Mouse (Mus musculus): ENCODE data around the gene Cbx3. TPM values are rescaled to one million over a fixed set of nuclear protein-coding genes. Genes with fewer than 3 reads are reported as not detected.
A peak's percentile ranks its signal among the peaks of the same experiment; 100 is the strongest.

Cbx3 gene
- polyA plus RNA-seq, 1 experiment from 2014 or later: 747 TPM

- Histone ChIP-seq H3K4me3 (no peak overlapping the region), H3K36me3 (replicated peaks) (peaks cover 49% of the 10 kb centered on the region), H3K27ac (replicated peaks) (no peak overlapping the region), H3K9me3 (no peaks in the 10 kb centered on the region), H3K4me1 (peaks cover 10% of the 10 kb centered on the region; the same call in 1 of the 2 replicates), H3K27me3 (replicated peaks; ENCODE audit: low read depth, poor library complexity, severe bottlenecking) (no peaks in the 10 kb centered on the region)
- 88% methylated on average over 3 of the region's 3 CpGs for WGBS
- DNase-seq (ENCODE audit: low spot score): no peak
Observed at GRCm38 (mm10) chr6:51457283-51457682, 12.9 kb upstream of the Cbx3 start.

- DNase-seq (ENCODE audit: low spot score): no peak
- Histone ChIP-seq H3K4me1 (peaks cover 8% of the 10 kb centered on the region; the same call in 1 of the 2 replicates), H3K4me3 (no peak overlapping the region), H3K9me3 (no peaks in the 10 kb centered on the region), H3K36me3 (replicated peaks) (peaks cover 55% of the 10 kb centered on the region), H3K27ac (replicated peaks) (no peak overlapping the region), H3K27me3 (replicated peaks; ENCODE audit: low read depth, poor library complexity, severe bottlenecking) (no peaks in the 10 kb centered on the region)
- WGBS: 86% methylated on average over 8 of the region's 8 CpGs
Observed at GRCm38 (mm10) chr6:51457770-51458387, 12.3 kb upstream of the Cbx3 start.

GRCm38 (mm10) chr6:51458925-51459312, 11.2 kb upstream of the Cbx3 start:
- DNase-seq (ENCODE audit: low spot score): no peak
- H3K27ac ChIP-seq (replicated peaks): no peak overlapping the region
- no peak overlapping the region for H3K4me3 ChIP-seq
- peaks cover 65% of the 10 kb centered on the region for H3K36me3 ChIP-seq (replicated peaks)
- H3K4me1 ChIP-seq: no peaks in the 10 kb centered on the region
- H3K27me3 ChIP-seq (replicated peaks; ENCODE audit: low read depth, poor library complexity, severe bottlenecking): no peaks in the 10 kb centered on the region
- no peaks in the 10 kb centered on the region for H3K9me3 ChIP-seq
- WGBS: 43% methylated on average over 2 of the region's 2 CpGs

GRCm38 (mm10) chr6:51459313-51460020, 10.7 kb upstream of the Cbx3 start:
- no peak for DNase-seq (ENCODE audit: low spot score)
- Histone ChIP-seq H3K36me3 (replicated peaks) (peaks cover 71% of the 10 kb centered on the region), H3K4me3 (no peak overlapping the region), H3K4me1 (no peaks in the 10 kb centered on the region), H3K9me3 (no peaks in the 10 kb centered on the region), H3K27ac (replicated peaks) (no peak overlapping the region), H3K27me3 (replicated peaks; ENCODE audit: low read depth, poor library complexity, severe bottlenecking) (no peaks in the 10 kb centered on the region)
- 43% methylated on average over 5 of the region's 5 CpGs for WGBS

GRCm38 (mm10) chr6:51460021-51460360, 10.2 kb upstream of the Cbx3 start:
- Histone ChIP-seq H3K4me1 (no peaks in the 10 kb centered on the region), H3K9me3 (no peaks in the 10 kb centered on the region), H3K27ac (replicated peaks) (no peak overlapping the region), H3K36me3 (replicated peaks) (peaks cover 76% of the 10 kb centered on the region), H3K4me3 (no peak overlapping the region), H3K27me3 (replicated peaks; ENCODE audit: low read depth, poor library complexity, severe bottlenecking) (no peaks in the 10 kb centered on the region)
- 77% methylated on average over 4 of the region's 4 CpGs for WGBS
- no peak for DNase-seq (ENCODE audit: low spot score)

- H3K36me3 ChIP-seq (replicated peaks): peaks cover 80% of the 10 kb centered on the region
- 81% methylated on average over 3 of the region's 3 CpGs for WGBS
- peaks cover under 1% of the 10 kb centered on the region for H3K4me1 ChIP-seq
- H3K4me3 ChIP-seq: no peak overlapping the region
- no peak for DNase-seq (ENCODE audit: low spot score)
- no peaks in the 10 kb centered on the region for H3K9me3 ChIP-seq
- H3K27ac ChIP-seq (replicated peaks): no peak overlapping the region
- H3K27me3 ChIP-seq (replicated peaks; ENCODE audit: low read depth, poor library complexity, severe bottlenecking): no peaks in the 10 kb centered on the region
Observed at GRCm38 (mm10) chr6:51460363-51460762, 9.8 kb upstream of the Cbx3 start.

GRCm38 (mm10) chr6:51467649-51468048, 2.5 kb upstream of the Cbx3 start:
- no peak for DNase-seq (ENCODE audit: low spot score)
- 4% methylated on average over 2 of the region's 2 CpGs for WGBS
- H3K27ac ChIP-seq (replicated peaks): peak overlapping the region; percentile 100
- peaks cover 65% of the 10 kb centered on the region for H3K36me3 ChIP-seq (replicated peaks)
- H3K4me1 ChIP-seq: peaks cover 29% of the 10 kb centered on the region
- H3K27me3 ChIP-seq (replicated peaks; ENCODE audit: low read depth, poor library complexity, severe bottlenecking): no peaks in the 10 kb centered on the region
- H3K9me3 ChIP-seq: no peaks in the 10 kb centered on the region
- H3K4me3 ChIP-seq: peak overlapping the region; percentile 98

GRCm38 (mm10) chr6:51468891-51469561, 1.1 kb upstream of the Cbx3 start:
- Histone ChIP-seq H3K27me3 (replicated peaks; ENCODE audit: low read depth, poor library complexity, severe bottlenecking) (no peaks in the 10 kb centered on the region), H3K9me3 (no peaks in the 10 kb centered on the region), H3K27ac (replicated peaks) (peak overlapping the region; percentile 100), H3K4me3 (peak overlapping the region; percentile 98), H3K36me3 (replicated peaks) (peaks cover 65% of the 10 kb centered on the region), H3K4me1 (peaks cover 37% of the 10 kb centered on the region)
- WGBS: under 1% methylated on average over 63 of the region's 63 CpGs
- peak; percentile 85 for DNase-seq (ENCODE audit: low spot score)

GRCm38 (mm10) chr6:51469715-51470310, 347 bp upstream of the Cbx3 start, which contains the start of gene Hnrnpa2b1:
TSS of gene Hnrnpa2b1 (minus strand) at chr6:51469894.
- H3K4me1 ChIP-seq: peaks cover 37% of the 10 kb centered on the region
- peak; percentile 97 for DNase-seq (ENCODE audit: low spot score)
- no peaks in the 10 kb centered on the region for H3K9me3 ChIP-seq
- H3K36me3 ChIP-seq (replicated peaks): peaks cover 65% of the 10 kb centered on the region
- H3K27ac ChIP-seq (replicated peaks): peak within 1 kb of the TSS; percentile 100
- WGBS: under 1% methylated on average over 63 of the region's 63 CpGs
- peak within 1 kb of the TSS; percentile 98 for H3K4me3 ChIP-seq
- H3K27me3 ChIP-seq (replicated peaks; ENCODE audit: low read depth, poor library complexity, severe bottlenecking): no peaks in the 10 kb centered on the region

GRCm38 (mm10) chr6:51471179-51471505, 982 bp downstream of the Cbx3 start:
- H3K27ac ChIP-seq (replicated peaks): peak overlapping the region; percentile 100
- H3K27me3 ChIP-seq (replicated peaks; ENCODE audit: low read depth, poor library complexity, severe bottlenecking): no peaks in the 10 kb centered on the region
- peak overlapping the region; percentile 98 for H3K4me3 ChIP-seq
- H3K9me3 ChIP-seq: no peaks in the 10 kb centered on the region
- peaks cover 28% of the 10 kb centered on the region for H3K4me1 ChIP-seq
- H3K36me3 ChIP-seq (replicated peaks): peaks cover 65% of the 10 kb centered on the region
- DNase-seq (ENCODE audit: low spot score): no peak
- WGBS: under 1% methylated on average over 10 of the region's 10 CpGs

GRCm38 (mm10) chr6:51471782-51472181, 1.6 kb downstream of the Cbx3 start:
- Histone ChIP-seq H3K27ac (replicated peaks) (peak overlapping the region; percentile 100), H3K9me3 (no peaks in the 10 kb centered on the region), H3K4me1 (peaks cover 22% of the 10 kb centered on the region), H3K4me3 (peak overlapping the region; percentile 98), H3K36me3 (replicated peaks) (peaks cover 65% of the 10 kb centered on the region), H3K27me3 (replicated peaks; ENCODE audit: low read depth, poor library complexity, severe bottlenecking) (no peaks in the 10 kb centered on the region)
- DNase-seq (ENCODE audit: low spot score): no peak
- WGBS: 31% methylated on average over 3 of the region's 3 CpGs

GRCm38 (mm10) chr6:51472213-51472612, 2.1 kb downstream of the Cbx3 start:
- no peak for DNase-seq (ENCODE audit: low spot score)
- Histone ChIP-seq H3K4me1 (peaks cover 17% of the 10 kb centered on the region), H3K4me3 (peak overlapping the region; percentile 98), H3K36me3 (replicated peaks) (peaks cover 65% of the 10 kb centered on the region), H3K27ac (replicated peaks) (peak overlapping the region; percentile 100), H3K27me3 (replicated peaks; ENCODE audit: low read depth, poor library complexity, severe bottlenecking) (no peaks in the 10 kb centered on the region), H3K9me3 (no peaks in the 10 kb centered on the region)
- 60% methylated on average over 4 of the region's 4 CpGs for WGBS

Data from embryonic facial prominence, embryonic 10.5 days (tissue).